Mouse (Mus musculus) liver, embryonic 12.5 days (tissue): ENCODE results near the gene 4930503E14Rik. TPM values are rescaled to one million over a fixed set of nuclear protein-coding genes. Genes with fewer than 3 reads are reported as not detected.
"Not testable (repeated sequence)": the region's sequence is repeated elsewhere in the genome, so short reads cannot be mapped to it uniquely, and the experiment has no call there.

Experiments used
- ATAC-seq: fragments of 200-750 bp; cut with Nextera tagmentation; 2 replicates; pipeline ENCODE4 v1.8.0; 2017; ENCODE audit warnings: moderate number of reproducible peaks, mild to moderate bottlenecking, moderate library complexity
- H3K27ac ChIP-seq: fragments of 300-500 bp; sonication (generic); 2 replicates; pipeline ENCODE4 v1.5.1; 2016; ENCODE audit warnings: mild to moderate bottlenecking
- H3K27me3 ChIP-seq: fragments of 300-500 bp; sonication (generic); replicated peaks from 2 replicates; pipeline ENCODE4 v1.6.1; 2016; ENCODE audit warnings: mild to moderate bottlenecking, moderate library complexity
- H3K36me3 ChIP-seq: fragments of 300-500 bp; sonication (generic); 2 replicates; pipeline ENCODE4 v1.6.1; 2016; ENCODE audit warnings: mild to moderate bottlenecking, moderate library complexity
- H3K4me1 ChIP-seq: fragments of 300-500 bp; sonication (generic); 2 replicates; pipeline ENCODE4 v1.6.1; 2016
- H3K4me2 ChIP-seq: fragments of 300-500 bp; sonication (generic); 2 replicates; pipeline ENCODE4 v1.6.1; 2016; ENCODE audit warnings: mild to moderate bottlenecking, moderate library complexity
- H3K4me3 ChIP-seq: fragments of 300-500 bp; sonication (generic); 2 replicates; pipeline ENCODE4 v1.5.1; 2016; ENCODE audit warnings: mild to moderate bottlenecking, moderate library complexity
- H3K9ac ChIP-seq: fragments of 300-500 bp; sonication (generic); 2 replicates; pipeline ENCODE4 v1.6.1; 2016; ENCODE audit warnings: mild to moderate bottlenecking, moderate library complexity
- H3K9me3 ChIP-seq: fragments of 300-500 bp; sonication (generic); replicated peaks from 2 replicates; pipeline ENCODE4 v1.6.1; 2016; ENCODE audit warnings: mild to moderate bottlenecking, moderate library complexity
- WGBS: fragments of 180-500 bp; shearing (Covaris S2); methylation state at CpG from one replicate; pipeline ENCODE4 v1.1.7; 2016; ENCODE audit not compliant: insufficient replicate concordance; 5-methylcytosine and 5-hydroxymethylcytosine counted together
- polyA plus RNA-seq: library from polyadenylated mRNA; unstranded; fragments of >200 nt; fragmentation: Nextera tagmentation; extraction: Ambion mirVana; gene quantifications from 2 replicates; pipeline ENCODE4 v1.2.1, GENCODE M21; 2016

The 4930503E14Rik gene
- polyA plus RNA-seq: not detected in 2 replicates

- 71% methylated on average over 3 of the region's 3 CpGs for WGBS
- not testable (repeated sequence) for H3K4me3 ChIP-seq, H3K4me1 ChIP-seq, H3K9me3 ChIP-seq, H3K4me2 ChIP-seq, H3K9ac ChIP-seq, H3K27me3 ChIP-seq, ATAC-seq, H3K27ac ChIP-seq, H3K36me3 ChIP-seq
Measured at GRCm38 (mm10) chr14:44213154-44213553, at the start of gene 4930503E14Rik. Gene 4930503E14Rik (minus strand): TSS chr14:44213254.

- no peak overlapping the region for H3K9ac ChIP-seq
- H3K4me1 ChIP-seq: no peaks in the 10 kb centered on the region
- H3K4me3 ChIP-seq: no peak overlapping the region
- 80% methylated on average over 16 of the region's 16 CpGs for WGBS
- no peak overlapping the region for H3K27ac ChIP-seq
- no peaks in the 10 kb centered on the region for H3K27me3 ChIP-seq
- no peak for ATAC-seq
- H3K4me2 ChIP-seq: no peak overlapping the region
- H3K36me3 ChIP-seq: no peaks in the 10 kb centered on the region
- peaks cover 20% of the 10 kb centered on the region for H3K9me3 ChIP-seq
Measured at GRCm38 (mm10) chr14:44248039-44248438, 35.0 kb upstream of the 4930503E14Rik start.

DNA sequence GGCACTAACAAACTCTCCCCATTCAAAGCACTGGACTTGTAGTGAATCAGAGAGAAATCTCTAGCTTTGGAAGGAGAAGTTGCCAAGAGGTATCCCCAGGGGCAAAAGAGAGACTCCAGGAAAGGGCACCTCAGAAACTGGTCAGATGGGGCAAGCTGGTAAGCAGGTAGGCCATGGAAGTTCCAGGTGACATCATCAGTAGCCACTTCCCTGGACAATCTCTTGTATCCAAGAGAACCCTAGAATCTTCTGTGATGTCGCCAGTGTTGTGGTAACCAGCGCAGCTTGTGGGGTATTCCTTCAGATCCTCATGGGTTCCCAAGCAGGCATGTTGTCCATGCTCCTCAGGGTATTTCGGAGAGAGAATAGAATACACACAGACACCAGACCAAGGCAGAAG is 15.7 kb downstream of the 4930503E14Rik start, which contains the start of gene Gm8212:
Gene Gm8212, plus strand, starts transcription at position 301 of the 400 bp plus-strand sequence.
- H3K9ac ChIP-seq, H3K36me3 ChIP-seq, ATAC-seq, H3K4me3 ChIP-seq, H3K27me3 ChIP-seq, H3K4me2 ChIP-seq, H3K27ac ChIP-seq, H3K4me1 ChIP-seq, H3K9me3 ChIP-seq: not testable (repeated sequence)
- WGBS: 79% methylated on average over 2 of the region's 3 CpGs

GRCm38 (mm10) chr14:44123551-44123950 is 89.5 kb downstream of the 4930503E14Rik start, which contains the start of gene Gm3327:
Gene Gm3327 (plus strand): TSS chr14:44123851.
- H3K4me2 ChIP-seq, H3K9ac ChIP-seq, H3K4me3 ChIP-seq, H3K4me1 ChIP-seq, H3K36me3 ChIP-seq, ATAC-seq, H3K9me3 ChIP-seq, H3K27ac ChIP-seq, H3K27me3 ChIP-seq: not testable (repeated sequence)
- 67% methylated on average over 4 of the region's 4 CpGs for WGBS

Other genes with a start within 250 kb of the 4930503E14Rik start
- not detected in 2 replicates for gene Ang6, start 211.0 kb downstream of the 4930503E14Rik start, polyA plus RNA-seq
- 3.5 and 11.1 TPM in 2 replicates for gene Ear2, start 110.6 kb downstream of the 4930503E14Rik start, polyA plus RNA-seq
- not detected in 2 replicates for gene Gm3327, start 89.4 kb downstream of the 4930503E14Rik start, polyA plus RNA-seq
- gene Gm8212, start 15.6 kb downstream of the 4930503E14Rik start, polyA plus RNA-seq: not detected in 2 replicates
- not detected in 2 replicates for gene Gm8220, start 72.3 kb upstream of the 4930503E14Rik start, polyA plus RNA-seq
- gene Gm5930, start 125.3 kb upstream of the 4930503E14Rik start, polyA plus RNA-seq: not detected in 2 replicates
- not detected in 2 replicates for gene Gm8229, start 152.1 kb upstream of the 4930503E14Rik start, polyA plus RNA-seq
- not detected in 2 replicates for gene Gm3371, start 197.4 kb upstream of the 4930503E14Rik start, polyA plus RNA-seq
- gene Gm8232, start 220.4 kb upstream of the 4930503E14Rik start, polyA plus RNA-seq: not detected in 2 replicates